Mouse (Mus musculus) neural tube, embryonic 13.5 days (tissue): ENCODE results near the gene 2410015M20Rik. TPM values are rescaled to one million over a fixed set of nuclear protein-coding genes. Genes with fewer than 3 reads are reported as not detected.

Experiments
- ATAC-seq: fragments of 200-750 bp; cut with Nextera tagmentation; 2 replicates; pipeline ENCODE4 v1.8.0; 2017; ENCODE audit warnings: low read depth, mild to moderate bottlenecking, moderate TSS enrichment, moderate library complexity
- H3K27ac ChIP-seq: fragments of 300-500 bp; sonication (generic); replicated peaks from 2 replicates; pipeline ENCODE4 v1.5.1; 2015; ENCODE audit warnings: moderate library complexity, mild to moderate bottlenecking, inconsistent platforms
- H3K27me3 ChIP-seq: fragments of 300-500 bp; sonication (generic); 2 replicates; pipeline ENCODE4 v1.6.1; 2015; ENCODE audit warnings: mild to moderate bottlenecking, inconsistent platforms
- H3K36me3 ChIP-seq: fragments of 300-500 bp; sonication (generic); 2 replicates; pipeline ENCODE4 v1.6.1; 2015; ENCODE audit warnings: mild to moderate bottlenecking, inconsistent platforms
- H3K4me1 ChIP-seq: fragments of 300-500 bp; sonication (generic); replicated peaks from 2 replicates; pipeline ENCODE4 v1.6.1; 2015; ENCODE audit warnings: inconsistent platforms
- H3K4me2 ChIP-seq: fragments of 300-500 bp; sonication (generic); 2 replicates; pipeline ENCODE4 v1.6.1; 2015; ENCODE audit warnings: inconsistent platforms, mild to moderate bottlenecking, moderate library complexity
- H3K4me3 ChIP-seq: fragments of 300-500 bp; sonication (generic); 2 replicates; pipeline ENCODE4 v1.5.1; 2015; ENCODE audit warnings: mild to moderate bottlenecking, inconsistent platforms
- H3K9ac ChIP-seq: fragments of 300-500 bp; sonication (generic); 2 replicates; pipeline ENCODE4 v1.6.1; 2015; ENCODE audit warnings: moderate library complexity, mild to moderate bottlenecking, inconsistent platforms
- H3K9me3 ChIP-seq: fragments of 300-500 bp; sonication (generic); 2 replicates; pipeline ENCODE4 v1.6.1; 2016; ENCODE audit warnings: inconsistent platforms
- WGBS: fragments of 180-500 bp; shearing (Covaris S2); methylation state at CpG from one replicate; pipeline ENCODE4 v1.1.7; 2015; 5-methylcytosine and 5-hydroxymethylcytosine counted together
- polyA plus RNA-seq: library from polyadenylated mRNA; unstranded; fragments of >200 nt; fragmentation: Nextera tagmentation; extraction: Ambion mirVana; gene quantifications from 2 replicates; pipeline ENCODE4 v1.2.1, GENCODE M21; 2015

2410015M20Rik gene
- polyA plus RNA-seq, 1 experiment from 2014 or later: 214 TPM

DNA sequence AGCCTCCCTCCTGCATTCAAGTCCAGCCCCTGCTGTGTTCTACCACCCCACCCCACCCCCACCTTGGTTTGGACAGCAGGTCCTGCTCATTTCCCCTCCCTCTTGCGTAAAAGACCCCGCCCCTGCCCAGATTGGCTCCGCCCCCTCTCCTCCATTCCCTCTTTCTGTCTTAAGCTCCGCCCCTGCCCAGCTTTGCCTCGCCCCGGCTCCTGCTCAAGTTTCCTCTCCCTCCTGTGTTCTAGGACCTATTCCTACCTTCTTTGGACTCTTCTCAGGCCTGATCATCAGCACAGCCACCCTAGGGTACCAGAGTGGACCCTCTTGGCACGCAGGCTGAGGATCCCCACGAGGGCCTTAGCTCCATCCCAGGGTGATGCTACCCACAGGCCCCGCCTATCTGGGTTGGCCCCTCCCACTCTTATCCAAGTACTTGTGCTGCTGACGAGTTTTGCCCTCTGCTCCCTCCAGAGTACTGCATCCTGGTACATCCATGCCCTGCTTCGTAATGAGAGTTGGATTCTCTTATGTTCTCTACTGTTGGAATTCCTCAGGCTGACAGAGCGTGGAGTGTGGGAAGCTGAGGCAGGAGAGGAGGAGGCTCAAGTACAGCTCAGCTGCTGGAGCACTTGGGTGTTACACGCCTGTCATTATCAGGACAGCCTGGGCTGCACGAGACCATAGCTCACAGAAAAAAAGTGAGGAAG is 2.4 kb upstream of the 2410015M20Rik start:
- Histone ChIP-seq H3K9ac (no peak overlapping the region), H3K36me3 (peaks cover 37% of the 10 kb centered on the region), H3K4me1 (peaks cover 50% of the 10 kb centered on the region), H3K4me3 (no peak overlapping the region), H3K9me3 (no peaks in the 10 kb centered on the region), H3K4me2 (no peak overlapping the region), H3K27ac (no peak overlapping the region), H3K27me3 (no peaks in the 10 kb centered on the region)
- WGBS: 12% methylated on average over 14 of the region's 14 CpGs
- ATAC-seq: no peak

DNA sequence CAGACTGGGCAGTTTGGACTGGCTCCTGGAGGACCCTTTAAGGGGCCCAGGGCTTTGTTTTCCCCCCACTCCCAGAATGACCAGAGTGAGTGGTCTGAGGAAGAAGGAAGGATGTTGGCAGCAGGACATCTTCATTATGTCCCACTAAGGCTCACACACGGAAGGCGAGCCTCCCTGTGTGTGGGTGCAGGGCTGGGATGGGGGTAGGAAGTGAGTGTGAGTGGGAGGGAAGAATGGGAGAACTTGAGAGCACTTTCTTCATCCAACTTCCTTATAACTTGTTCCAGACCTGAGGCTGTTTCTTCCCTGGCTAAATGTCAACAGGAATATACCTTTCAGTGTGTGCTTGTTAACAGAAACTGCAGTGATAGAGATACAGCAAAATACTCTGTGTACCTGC is 1.8 kb upstream of the 2410015M20Rik start:
- Histone ChIP-seq H3K4me3 (no peak overlapping the region), H3K36me3 (peaks cover 37% of the 10 kb centered on the region), H3K4me1 (peaks cover 50% of the 10 kb centered on the region), H3K27ac (no peak overlapping the region), H3K27me3 (no peaks in the 10 kb centered on the region), H3K9ac (no peak overlapping the region), H3K9me3 (no peaks in the 10 kb centered on the region), H3K4me2 (no peak overlapping the region)
- no peak for ATAC-seq
- WGBS: 67% methylated on average over 2 of the region's 2 CpGs

DNA sequence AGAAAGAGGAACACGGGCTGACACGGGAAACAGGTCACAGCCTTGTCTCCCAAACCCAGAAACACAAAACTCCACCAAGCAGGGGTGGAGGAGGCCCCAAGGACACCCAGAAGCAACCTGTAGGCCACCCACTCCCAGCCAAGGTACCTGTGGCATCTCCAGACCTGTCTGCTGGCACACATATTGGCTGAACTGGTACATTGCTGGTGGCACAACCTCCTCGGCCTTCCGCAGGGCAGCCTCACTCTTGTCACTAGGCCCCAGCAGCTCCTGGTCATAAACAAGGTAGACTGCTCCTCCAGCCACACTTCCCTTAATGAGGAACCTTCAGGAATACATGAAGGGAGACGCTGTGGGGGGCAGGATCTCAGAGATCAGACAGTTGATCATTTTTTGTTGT is 872 bp downstream of the 2410015M20Rik start:
- peaks cover 34% of the 10 kb centered on the region for H3K4me1 ChIP-seq
- ATAC-seq: no peak
- H3K4me3 ChIP-seq: peak overlapping the region; percentile 53
- 65% methylated on average over 5 of the region's 5 CpGs for WGBS
- H3K27ac ChIP-seq: peak overlapping the region; percentile 78
- peaks cover 41% of the 10 kb centered on the region for H3K36me3 ChIP-seq
- H3K27me3 ChIP-seq: no peaks in the 10 kb centered on the region
- H3K4me2 ChIP-seq: peak overlapping the region; percentile 64
- H3K9ac ChIP-seq: peak overlapping the region; percentile 71
- no peaks in the 10 kb centered on the region for H3K9me3 ChIP-seq

DNA sequence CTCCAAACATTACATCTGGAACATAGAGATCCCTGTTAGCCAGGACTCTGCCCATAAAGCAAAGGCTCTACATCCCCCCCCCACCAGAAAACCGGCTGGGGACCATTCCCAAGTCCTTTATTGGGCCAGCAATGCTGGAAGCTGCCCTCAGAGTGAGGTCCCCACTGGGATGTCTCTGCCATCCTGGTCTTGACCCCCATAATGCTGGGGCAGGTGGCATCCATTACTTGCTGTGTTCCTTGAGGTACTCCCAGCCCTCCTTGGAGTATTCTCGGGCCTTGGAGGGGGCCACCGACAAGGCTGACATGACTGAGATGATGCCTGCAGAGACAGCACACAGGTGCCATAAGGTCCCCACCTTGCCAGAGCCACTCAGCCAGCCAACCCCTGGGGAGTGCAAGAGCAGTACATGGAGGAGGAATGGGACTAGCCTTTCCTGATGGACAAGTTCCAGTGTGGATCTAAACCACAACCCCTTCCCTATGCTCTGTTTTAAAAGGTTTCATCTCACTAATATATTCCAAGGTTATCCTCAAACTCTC is 2.0 kb downstream of the 2410015M20Rik start:
- H3K4me3 ChIP-seq: 0 out of 2 replicates have a peak overlapping the region, but pooled peaks have one; percentile 53
- no peaks in the 10 kb centered on the region for H3K9me3 ChIP-seq
- no peak overlapping the region for H3K9ac ChIP-seq
- no peak overlapping the region for H3K4me2 ChIP-seq
- H3K27me3 ChIP-seq: no peaks in the 10 kb centered on the region
- H3K36me3 ChIP-seq: peaks cover 52% of the 10 kb centered on the region
- H3K27ac ChIP-seq: no peak overlapping the region
- no peak for ATAC-seq
- 69% methylated on average over 3 of the region's 3 CpGs for WGBS
- H3K4me1 ChIP-seq: peaks cover 34% of the 10 kb centered on the region

DNA sequence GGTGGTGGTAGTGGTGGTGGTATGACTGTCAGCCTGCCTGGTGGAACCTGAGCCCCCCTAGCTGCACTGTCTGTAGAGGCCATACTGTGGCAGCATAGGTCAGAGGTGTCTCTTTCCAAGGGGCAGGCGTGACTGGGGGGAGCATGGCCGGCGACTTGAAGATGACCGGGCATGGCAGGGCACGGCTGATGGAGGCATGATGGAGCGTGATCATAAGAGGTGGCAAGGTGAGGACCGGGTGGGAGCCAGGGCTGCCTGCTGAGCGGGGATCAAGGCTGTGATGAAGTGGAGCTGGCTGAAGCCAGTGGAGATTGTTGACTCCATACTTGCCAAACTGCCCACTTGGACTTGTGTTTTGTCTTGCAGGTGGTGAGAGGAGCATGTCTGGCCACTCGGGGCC is 4.1 kb downstream of the 2410015M20Rik start:
- H3K4me2 ChIP-seq: no peak overlapping the region
- H3K36me3 ChIP-seq: peaks cover 73% of the 10 kb centered on the region
- 93% methylated on average over 9 of the region's 9 CpGs for WGBS
- no peaks in the 10 kb centered on the region for H3K9me3 ChIP-seq
- no peak overlapping the region for H3K4me3 ChIP-seq
- no peaks in the 10 kb centered on the region for H3K27me3 ChIP-seq
- peaks cover 24% of the 10 kb centered on the region for H3K4me1 ChIP-seq
- no peak for ATAC-seq
- H3K9ac ChIP-seq: no peak overlapping the region
- no peak overlapping the region for H3K27ac ChIP-seq

DNA sequence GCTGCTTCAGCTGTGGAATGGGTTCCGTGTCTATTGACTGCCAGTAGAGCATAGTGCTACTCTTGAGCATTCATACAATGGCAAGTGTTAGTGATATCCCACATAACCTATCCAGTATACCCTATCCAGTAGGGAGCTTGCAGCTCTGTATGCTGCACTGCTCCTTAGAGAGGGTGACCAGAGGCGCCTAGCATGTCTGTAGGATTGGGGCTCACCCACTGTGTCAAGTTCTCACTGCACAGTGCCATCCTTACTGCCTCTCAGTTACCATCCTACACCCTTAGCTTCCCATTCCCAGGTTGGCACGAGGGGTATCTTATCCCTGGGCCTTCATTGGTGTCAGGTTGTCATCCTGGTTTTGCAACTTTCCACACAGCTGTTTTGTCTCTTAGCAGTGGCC is 5.1 kb downstream of the 2410015M20Rik start:
- Histone ChIP-seq H3K36me3 (peaks cover 83% of the 10 kb centered on the region), H3K4me3 (no peak overlapping the region), H3K27me3 (no peaks in the 10 kb centered on the region), H3K4me1 (peaks cover 19% of the 10 kb centered on the region), H3K4me2 (no peak overlapping the region), H3K27ac (no peak overlapping the region), H3K9ac (no peak overlapping the region), H3K9me3 (no peaks in the 10 kb centered on the region)
- ATAC-seq: no peak
- 92% methylated on average over 3 of the region's 3 CpGs for WGBS

DNA sequence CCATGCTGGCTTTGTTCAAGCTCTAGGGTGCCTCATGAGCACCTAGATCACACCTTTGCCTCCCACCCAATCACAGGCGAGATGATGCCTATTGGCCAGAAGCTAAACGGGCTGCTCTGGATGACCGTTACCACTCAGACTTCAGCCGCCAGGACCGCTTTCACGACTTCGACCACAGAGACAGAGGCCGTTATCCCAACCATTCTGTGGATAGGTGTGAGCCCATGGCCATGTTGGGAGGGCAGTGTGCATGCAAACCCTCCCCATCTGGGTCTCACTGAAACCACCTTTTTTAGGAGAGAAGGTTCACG is 5.5 kb downstream of the 2410015M20Rik start:
- Histone ChIP-seq H3K9ac (no peak overlapping the region), H3K4me1 (peaks cover 17% of the 10 kb centered on the region), H3K27ac (no peak overlapping the region), H3K36me3 (peaks cover 87% of the 10 kb centered on the region), H3K27me3 (no peaks in the 10 kb centered on the region), H3K4me2 (no peak overlapping the region), H3K9me3 (no peaks in the 10 kb centered on the region), H3K4me3 (no peak overlapping the region)
- WGBS: 92% methylated on average over 9 of the region's 9 CpGs
- ATAC-seq: no peak

DNA sequence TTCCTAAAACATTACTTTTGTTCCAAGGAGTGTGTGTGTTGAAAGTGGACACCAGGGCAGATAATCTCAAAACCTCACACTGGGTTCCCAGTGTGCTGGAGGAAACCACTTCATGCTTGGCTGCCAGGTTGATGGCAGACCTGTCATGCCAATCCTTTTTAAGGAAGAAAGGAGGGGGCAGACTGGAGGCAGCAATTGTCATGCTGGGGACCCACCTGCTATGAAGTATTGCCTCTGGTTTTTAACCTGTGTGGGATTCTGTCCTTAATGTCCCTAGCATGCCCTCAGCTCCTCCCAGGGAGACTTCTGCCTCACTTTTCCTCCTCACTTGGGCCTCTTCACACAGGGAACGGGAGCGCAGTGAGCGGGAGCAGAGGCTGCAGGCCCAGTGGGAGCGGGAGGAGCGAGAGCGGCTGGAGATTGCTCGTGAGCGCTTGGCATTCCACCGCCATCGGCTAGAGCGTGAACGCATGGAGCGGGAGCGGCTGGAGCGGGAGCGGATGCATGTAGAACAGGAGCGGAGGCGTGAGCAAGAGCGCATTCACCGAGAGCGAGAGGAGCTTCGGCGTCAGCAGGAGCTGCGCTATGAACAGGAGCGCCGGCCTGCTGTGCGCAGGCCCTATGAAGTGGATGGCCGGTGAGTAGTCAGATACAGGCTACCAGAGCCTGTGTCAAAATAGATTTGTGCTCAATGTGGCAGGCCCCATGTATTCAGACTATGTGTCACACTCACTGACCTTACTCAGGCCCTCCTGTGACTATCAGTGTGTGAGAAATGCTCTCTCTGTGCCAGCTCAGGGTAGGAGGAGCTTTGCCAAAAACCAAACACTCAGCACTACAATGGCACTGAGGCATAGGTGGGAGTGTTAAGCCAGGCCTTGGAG is 6.1 kb downstream of the 2410015M20Rik start:
- Histone ChIP-seq H3K27me3 (no peaks in the 10 kb centered on the region), H3K36me3 (peaks cover 87% of the 10 kb centered on the region), H3K4me2 (no peak overlapping the region), H3K9ac (no peak overlapping the region), H3K4me1 (peaks cover 11% of the 10 kb centered on the region), H3K27ac (no peak overlapping the region), H3K9me3 (no peaks in the 10 kb centered on the region), H3K4me3 (no peak overlapping the region)
- WGBS: 95% methylated on average over 28 of the region's 28 CpGs
- no peak for ATAC-seq

DNA sequence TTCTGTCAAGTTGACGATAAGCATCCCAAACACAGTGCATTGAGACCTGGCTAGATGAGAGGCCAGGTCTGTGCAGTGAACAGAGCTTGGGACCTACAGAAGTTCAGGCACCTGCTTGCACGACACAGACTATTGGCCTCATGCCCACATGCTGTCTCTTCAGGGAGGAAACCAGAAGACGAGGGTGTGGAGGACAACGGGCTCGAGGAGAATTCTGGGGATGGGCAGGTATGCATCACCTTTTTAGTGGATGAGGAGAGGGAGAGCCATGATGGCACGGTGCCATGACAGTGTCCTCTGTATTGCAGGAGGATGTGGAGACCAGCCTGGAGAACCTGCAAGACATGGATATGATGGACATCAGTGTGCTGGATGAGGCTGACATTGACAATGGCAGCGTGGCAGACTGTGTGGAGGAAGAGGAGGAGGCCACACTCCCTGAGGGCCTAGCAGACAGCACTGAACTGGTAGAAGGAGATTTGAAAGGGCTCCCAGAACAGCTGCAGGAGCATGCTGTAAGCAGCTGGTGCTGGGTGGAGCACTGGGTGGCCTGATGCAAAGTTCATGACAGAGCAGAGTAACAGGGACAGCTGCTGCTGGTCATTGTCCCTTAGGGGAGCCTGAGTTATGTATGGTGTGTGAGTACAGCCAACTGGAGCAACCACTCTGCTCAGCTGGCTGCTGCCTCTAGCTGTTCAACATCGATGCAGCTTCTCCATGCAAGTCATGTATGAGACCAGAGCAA is 15.9 kb downstream of the 2410015M20Rik start:
- Histone ChIP-seq H3K36me3 (peaks cover 96% of the 10 kb centered on the region), H3K9ac (no peak overlapping the region), H3K4me3 (no peak overlapping the region), H3K27ac (no peak overlapping the region), H3K9me3 (no peaks in the 10 kb centered on the region), H3K4me2 (no peak overlapping the region), H3K4me1 (peaks cover 28% of the 10 kb centered on the region), H3K27me3 (no peaks in the 10 kb centered on the region)
- 86% methylated on average over 8 of the region's 8 CpGs for WGBS
- 0 out of 2 replicates have a peak, but pooled peaks have one; percentile 19 for ATAC-seq

DNA sequence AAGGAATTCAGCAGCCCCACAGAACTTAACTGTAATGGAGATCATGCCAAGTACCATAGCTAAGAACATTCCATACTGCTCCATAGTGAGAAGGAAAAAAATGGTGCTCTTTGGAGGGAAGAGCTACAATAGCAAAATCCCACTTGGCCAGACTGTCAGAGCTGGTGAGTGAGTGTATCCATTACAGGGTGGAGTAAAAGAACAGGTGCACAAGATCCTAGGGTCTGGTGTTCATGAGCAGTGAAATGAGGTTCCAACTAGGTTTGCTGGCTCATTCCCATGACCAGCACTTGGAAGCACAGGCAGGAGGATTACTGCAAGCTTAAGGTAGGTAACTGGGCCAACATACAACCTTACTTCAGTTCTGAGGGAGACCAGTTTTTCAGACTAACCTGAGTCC is 17.0 kb downstream of the 2410015M20Rik start:
- H3K4me1 ChIP-seq: peaks cover 40% of the 10 kb centered on the region
- H3K36me3 ChIP-seq: peaks cover 99% of the 10 kb centered on the region
- no peak overlapping the region for H3K4me3 ChIP-seq
- H3K27ac ChIP-seq: no peak overlapping the region
- H3K9ac ChIP-seq: no peak overlapping the region
- no peak overlapping the region for H3K4me2 ChIP-seq
- ATAC-seq: no peak
- H3K9me3 ChIP-seq: no peaks in the 10 kb centered on the region
- H3K27me3 ChIP-seq: no peaks in the 10 kb centered on the region

DNA sequence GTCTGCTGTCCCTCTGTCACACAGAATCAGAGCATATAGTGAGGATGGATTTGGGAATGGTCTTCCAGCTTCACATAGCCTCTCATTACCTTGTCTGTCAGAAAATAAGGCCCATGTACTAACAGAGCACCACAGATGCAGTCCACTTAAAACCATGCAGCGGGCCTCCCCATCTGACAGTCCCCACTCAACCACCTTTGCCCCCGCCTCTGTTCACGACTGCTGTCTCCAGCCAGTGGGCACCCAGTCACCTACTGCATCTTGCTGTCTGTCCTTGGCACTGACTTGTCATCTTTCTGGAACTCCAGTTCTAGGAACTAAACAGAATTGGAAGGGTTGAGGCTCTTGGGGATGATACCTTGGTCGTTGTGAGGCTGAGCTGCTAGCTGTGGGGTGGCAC is 20.6 kb downstream of the 2410015M20Rik start:
- no peaks in the 10 kb centered on the region for H3K9me3 ChIP-seq
- H3K9ac ChIP-seq: no peak overlapping the region; the same call in 1 of the 2 replicates
- peaks cover 75% of the 10 kb centered on the region for H3K36me3 ChIP-seq
- no peak overlapping the region for H3K27ac ChIP-seq
- no peak overlapping the region for H3K4me3 ChIP-seq
- no peak overlapping the region for H3K4me2 ChIP-seq
- no peaks in the 10 kb centered on the region for H3K27me3 ChIP-seq
- no peak for ATAC-seq
- WGBS: 96% methylated on average over 4 of the region's 4 CpGs
- H3K4me1 ChIP-seq: peaks cover 59% of the 10 kb centered on the region

DNA sequence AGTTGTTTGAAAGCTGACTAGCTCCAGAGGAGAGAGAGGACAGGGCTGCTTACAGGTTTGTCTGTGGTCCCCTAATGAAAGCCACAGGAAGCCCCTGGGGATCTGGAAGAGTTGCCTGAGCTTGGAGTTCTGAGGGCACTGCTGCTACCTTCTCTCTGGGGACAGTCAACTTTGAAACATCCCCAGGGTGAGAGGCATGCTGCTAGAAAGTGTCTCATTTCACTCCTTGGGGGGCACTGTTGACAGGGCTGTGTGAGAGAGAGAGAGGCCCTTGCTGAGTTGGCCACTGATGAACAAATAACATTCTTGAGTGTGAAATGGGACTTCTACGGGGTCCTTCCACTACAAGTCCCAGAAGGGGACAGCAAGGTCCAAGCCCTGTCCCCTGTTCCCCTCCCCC is 21.8 kb downstream of the 2410015M20Rik start:
- H3K4me3 ChIP-seq: 0 out of 2 replicates have a peak overlapping the region, but pooled peaks have one; percentile 97
- H3K4me2 ChIP-seq: peak overlapping the region; percentile 97
- no peak for ATAC-seq
- no peak overlapping the region for H3K27ac ChIP-seq
- 90% methylated on average over 1 of the region's 1 CpGs for WGBS
- H3K27me3 ChIP-seq: no peaks in the 10 kb centered on the region
- H3K4me1 ChIP-seq: peaks cover 69% of the 10 kb centered on the region
- H3K9ac ChIP-seq: peak overlapping the region; percentile 38; the same call in 1 of the 2 replicates
- H3K9me3 ChIP-seq: no peaks in the 10 kb centered on the region
- peaks cover 64% of the 10 kb centered on the region for H3K36me3 ChIP-seq
